Comparison of ENCODE assay signal across 21 mouse cellular contexts in genomic region chr11:31754416-31754815, GRCm38 (mm10).
DNase-seq lines count a peak whose midpoint lies in the region; ATAC-seq and TF ChIP-seq lines count a peak whose summit lies in the region.
"Had no signal": no experiment of that assay in that cellular context is flagged by ENCODE, and none has a peak within 500 bp of the region (broad histone marks: within the 10 kb centered on the region; RNA-seq: fewer than 3 reads in every experiment).

No protein-coding gene starts in this region.

- H3K4me1 ChIP-seq in forebrain, embryonic 14.5 days (ENCODE audit: control insufficient read depth, insufficient read depth, low read length): peaks cover 10% of the 10 kb centered on the region
- peaks cover 8% of the 10 kb centered on the region for H3K4me1 ChIP-seq in forebrain, embryonic 16.5 days (replicated peaks; ENCODE audit: control insufficient read depth, insufficient read depth, low read length)
- peaks cover 22% of the 10 kb centered on the region for H3K4me1 ChIP-seq in hindbrain, postnatal 0 days (ENCODE audit: insufficient read depth, low read length)
- H3K4me1 ChIP-seq: kidney, embryonic 15.5 days; lung, embryonic 15.5 days had no signal

- H3K4me3 ChIP-seq in forebrain, embryonic 14.5 days (ENCODE audit: low read depth, low read length): no peak overlapping the region
- H3K4me3 ChIP-seq in forebrain, embryonic 16.5 days (replicated peaks; ENCODE audit: low read length): no peak overlapping the region
- H3K4me3 ChIP-seq in hindbrain, postnatal 0 days (ENCODE audit: low read length): no peak overlapping the region
- H3K4me3 ChIP-seq: embryonic facial prominence, embryonic 12.5 days; erythroblast, embryonic 14.5 days; kidney, embryonic 15.5 days; limb, embryonic 13.5 days; liver, embryonic 13.5 days; lung, embryonic 15.5 days; neural tube, embryonic 15.5 days had no signal

- no peak overlapping the region for H3K9ac ChIP-seq in forebrain, embryonic 14.5 days (ENCODE audit: low read length)
- no peak overlapping the region for H3K9ac ChIP-seq in forebrain, embryonic 16.5 days (replicated peaks; ENCODE audit: low read depth, low read length)
- H3K9ac ChIP-seq in hindbrain, postnatal 0 days (replicated peaks; ENCODE audit: low read length): no peak overlapping the region
- H3K9ac ChIP-seq: embryonic facial prominence, embryonic 12.5 days; kidney, embryonic 15.5 days; limb, embryonic 13.5 days; liver, embryonic 13.5 days; lung, embryonic 15.5 days; neural tube, embryonic 15.5 days had no signal

- H3K36me3 ChIP-seq in forebrain, embryonic 14.5 days (ENCODE audit: control insufficient read depth, insufficient read depth, low read length): no peaks in the 10 kb centered on the region
- H3K36me3 ChIP-seq in forebrain, embryonic 16.5 days (ENCODE audit: control insufficient read depth, insufficient read depth): no peaks in the 10 kb centered on the region
- H3K36me3 ChIP-seq in hindbrain, postnatal 0 days (ENCODE audit: insufficient read depth, low read length): no peaks in the 10 kb centered on the region
- H3K36me3 ChIP-seq: embryonic facial prominence, embryonic 12.5 days; kidney, embryonic 15.5 days; limb, embryonic 13.5 days; liver, embryonic 13.5 days; lung, embryonic 15.5 days; neural tube, embryonic 15.5 days had no signal

- H3K27me3 ChIP-seq in forebrain, embryonic 14.5 days (replicated peaks; ENCODE audit: control insufficient read depth, insufficient read depth, low read length): no peaks in the 10 kb centered on the region
- no peaks in the 10 kb centered on the region for H3K27me3 ChIP-seq in forebrain, embryonic 16.5 days (replicated peaks; ENCODE audit: control insufficient read depth, insufficient read depth, low read length)
- no peaks in the 10 kb centered on the region for H3K27me3 ChIP-seq in hindbrain, postnatal 0 days (ENCODE audit: insufficient read depth, low read length)
- H3K27me3 ChIP-seq: embryonic facial prominence, embryonic 12.5 days; kidney, embryonic 15.5 days; limb, embryonic 13.5 days; liver, embryonic 13.5 days; lung, embryonic 15.5 days; neural tube, embryonic 15.5 days had no signal

- DNase-seq in forebrain, embryonic 14.5 days (ENCODE audit: low spot score): peak; percentile 33
- DNase-seq in retina, postnatal 1 day: peak; percentile 34
- DNase-seq in retina, embryonic 14.5 days (ENCODE audit: low spot score): no peak
- DNase-seq in hindbrain, postnatal 0 days (ENCODE audit: low spot score): no peak
- DNase-seq in Muller cell, postnatal 12 days (ENCODE audit: inconsistent ontology term): no peak
- DNase-seq in frontal cortex, adult 2 months (ENCODE audit: extremely low spot score in 1 of 2, low spot score in 1 of 2): no peak
- DNase-seq: adrenal gland, adult 2 months; cerebellum, adult 9-11 months; gastrocnemius, postnatal 25 days; kidney, postnatal 4 days; liver, embryonic 13.5 days; lung, postnatal 4 days; thymus, postnatal 14 days had no signal

- no peak overlapping the region for H3K4me2 ChIP-seq in forebrain, embryonic 14.5 days (ENCODE audit: low read length)
- H3K4me2 ChIP-seq in forebrain, embryonic 16.5 days (ENCODE audit: low read length): no peak overlapping the region
- no peak overlapping the region for H3K4me2 ChIP-seq in hindbrain, postnatal 0 days (ENCODE audit: low read depth, low read length)
- H3K4me2 ChIP-seq: embryonic facial prominence, embryonic 12.5 days; kidney, embryonic 15.5 days; limb, embryonic 13.5 days; liver, embryonic 13.5 days; lung, embryonic 15.5 days; neural tube, embryonic 15.5 days had no signal

- WGBS in forebrain, embryonic 14.5 days: 61% methylated on average over 4 of the region's 4 CpGs
- 55% methylated on average over 4 of the region's 4 CpGs for WGBS in forebrain, embryonic 16.5 days
- WGBS in hindbrain, postnatal 0 days: 51% methylated on average over 4 of the region's 4 CpGs

- peak overlapping the region; percentile 77; the same call in 1 of the 2 replicates for H3K27ac ChIP-seq in forebrain, embryonic 14.5 days (ENCODE audit: low read depth, low read length)
- H3K27ac ChIP-seq in forebrain, embryonic 16.5 days (ENCODE audit: low read length): no peak overlapping the region; the same call in 1 of the 2 replicates
- peak overlapping the region; percentile 65 for H3K27ac ChIP-seq in hindbrain, postnatal 0 days
- H3K27ac ChIP-seq: embryonic facial prominence, embryonic 12.5 days; kidney, embryonic 15.5 days; limb, embryonic 13.5 days; liver, embryonic 13.5 days; lung, embryonic 15.5 days; neural tube, embryonic 15.5 days had no signal

- TF ChIP-seq CTCF in hindbrain, postnatal 0 days (IDR thresholded peaks at IDR 0.05; ENCODE audit: low read depth): no peak

- peak; percentile 13; the same call in 1 of the 2 replicates for ATAC-seq in forebrain, embryonic 14.5 days
- no peak for ATAC-seq in forebrain, embryonic 16.5 days
- ATAC-seq in hindbrain, postnatal 0 days: no peak
- ATAC-seq: intestine, postnatal 0 days had no signal

- H3K9me3 ChIP-seq in forebrain, embryonic 14.5 days (replicated peaks; ENCODE audit: control insufficient read depth, low read length): no peaks in the 10 kb centered on the region
- no peaks in the 10 kb centered on the region for H3K9me3 ChIP-seq in forebrain, embryonic 16.5 days (ENCODE audit: control insufficient read depth, low read length)
- H3K9me3 ChIP-seq in hindbrain, postnatal 0 days (ENCODE audit: low read length): no peaks in the 10 kb centered on the region
- H3K9me3 ChIP-seq: embryonic facial prominence, embryonic 12.5 days; kidney, embryonic 15.5 days; limb, embryonic 13.5 days; liver, embryonic 13.5 days; lung, embryonic 15.5 days; neural tube, embryonic 15.5 days had no signal

Comparison
In these comparisons a context has a peak if more than half of its experiments do, and no peak if none do; other contexts are left out.
1. DNase-seq: peak in forebrain, embryonic 14.5 days (single experiment) and retina, postnatal 1 day (single experiment); none in retina, embryonic 14.5 days (single experiment), hindbrain, postnatal 0 days (single experiment), Muller cell, postnatal 12 days (single experiment) and frontal cortex, adult 2 months (0 of 2).